Mouse (Mus musculus): ENCODE measurements at regions not wholly inside any gene's neighbourhood (a gene's known extent, or its start where the extent isn't known, plus 50 kb on each side); places are given as distances from the start of the nearest gene placed in this dataset.

- no peak for TF ChIP-seq POLR2AphosphoS2 (IDR thresholded peaks at IDR 0.05; ENCODE audit: insufficient read length, low read depth)
- no peak for TF ChIP-seq MAX (IDR thresholded peaks at IDR 0.05; ENCODE audit: low read depth)
- no peak for TF ChIP-seq MYOD1 (IDR thresholded peaks at IDR 0.05; ENCODE audit: control insufficient read depth in 1 of 3, insufficient read length in 2 of 3, low read depth in 2 of 3)
- no peak for TF ChIP-seq TCF12 (IDR thresholded peaks at IDR 0.05; ENCODE audit: insufficient read depth, poor library complexity, severe bottlenecking)
- no peak for TF ChIP-seq POLR2A (IDR thresholded peaks at IDR 0.05; ENCODE audit: insufficient read length, low read depth)
- no peak for TF ChIP-seq CEBPB (IDR thresholded peaks at IDR 0.05; ENCODE audit: insufficient read depth, poor library complexity, severe bottlenecking)
- no peak for TF ChIP-seq USF1 (IDR thresholded peaks at IDR 0.05; ENCODE audit: low read depth)
Measured at GRCm38 (mm10) chr9:11703150-11703549, 798.6 kb upstream of the Cntn5 start.
